Mouse (Mus musculus): ENCODE results near the gene Cdkal1.
A peak's percentile ranks its signal among the peaks of the same experiment; 100 is the strongest.

Gene Cdkal1

DNA sequence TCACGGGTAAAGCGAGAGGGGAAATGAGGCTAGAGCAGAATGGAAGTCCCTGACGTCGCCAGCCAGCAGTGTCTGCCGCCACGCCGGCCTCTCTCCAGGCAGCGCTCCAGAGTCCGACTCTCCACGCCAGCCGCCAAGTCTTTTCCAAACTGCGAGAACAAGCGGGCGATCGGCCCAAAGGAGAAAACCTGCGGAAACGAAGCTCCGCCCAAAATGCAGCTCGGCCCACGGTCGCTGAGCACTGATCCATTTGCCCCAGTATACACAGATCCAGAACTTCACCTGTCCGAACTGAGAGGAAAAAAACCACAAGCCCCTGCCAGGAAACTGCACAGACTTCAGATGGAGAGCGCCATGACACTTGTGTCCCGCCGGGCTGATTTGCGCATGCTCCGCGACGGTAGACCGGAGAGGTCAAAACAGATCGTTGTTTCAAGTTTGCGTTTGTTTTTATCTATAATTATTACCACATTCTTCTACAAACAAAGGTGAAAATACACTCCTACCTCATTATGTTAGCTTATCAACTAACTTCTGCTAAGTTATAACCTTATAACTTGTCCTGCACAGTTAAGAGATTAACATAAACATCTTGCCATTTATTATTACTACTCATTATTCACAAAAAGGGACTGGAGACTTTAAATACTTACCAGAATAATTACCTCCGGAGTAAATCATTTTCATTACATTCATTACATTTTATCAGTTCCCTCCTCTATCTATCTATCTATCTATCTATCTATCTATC lies at the start of gene Cdkal1:
Gene Cdkal1 (minus strand): TSS at position 394 of the 751 bp plus-strand sequence.
- DNase-seq = peak; percentile 90

DNA sequence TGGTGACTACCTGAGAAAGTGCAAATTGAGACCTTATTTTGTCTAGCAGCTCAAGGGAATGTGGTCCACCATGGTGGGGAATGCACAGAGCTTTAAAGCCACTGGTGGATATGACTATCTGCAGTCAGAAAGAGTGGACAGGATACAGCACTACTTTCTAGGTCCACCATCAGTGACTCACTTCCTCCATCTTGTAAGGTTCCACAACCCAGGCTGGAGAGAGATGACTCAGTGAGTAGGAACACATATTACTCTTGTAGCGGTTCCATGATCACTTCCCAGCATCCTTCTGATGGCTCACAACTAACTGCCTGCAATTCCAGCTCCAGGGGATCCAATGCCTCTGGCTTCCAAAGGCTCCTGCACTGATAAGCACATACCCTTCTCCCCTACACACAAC lies 47.9 kb upstream of the Cdkal1 start:
- no peak for DNase-seq

DNA sequence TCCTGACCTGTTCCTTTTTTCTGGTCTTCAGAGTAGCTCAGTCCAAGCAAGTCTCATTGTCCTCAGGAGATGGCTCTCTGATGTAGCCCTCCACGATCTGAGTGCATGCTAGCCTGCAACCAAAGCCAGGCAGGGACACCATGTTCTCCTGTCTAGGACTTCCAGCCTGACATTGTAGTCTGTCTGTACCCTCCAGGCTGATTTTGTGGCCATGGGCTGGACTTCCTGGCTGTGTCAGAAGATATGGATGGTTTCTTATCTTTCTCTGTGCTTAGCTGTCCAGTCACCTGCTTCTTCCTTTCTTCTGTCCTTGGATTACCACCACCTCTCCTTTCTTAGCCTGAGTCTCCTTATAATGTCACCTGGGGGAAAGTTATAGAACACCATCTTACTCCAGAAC lies 47.2 kb upstream of the Cdkal1 start:
- no peak for DNase-seq

- DNase-seq = no peak
Measured at GRCm38 (mm10) chr13:29901641-29902040, 46.2 kb upstream of the Cdkal1 start.

DNA sequence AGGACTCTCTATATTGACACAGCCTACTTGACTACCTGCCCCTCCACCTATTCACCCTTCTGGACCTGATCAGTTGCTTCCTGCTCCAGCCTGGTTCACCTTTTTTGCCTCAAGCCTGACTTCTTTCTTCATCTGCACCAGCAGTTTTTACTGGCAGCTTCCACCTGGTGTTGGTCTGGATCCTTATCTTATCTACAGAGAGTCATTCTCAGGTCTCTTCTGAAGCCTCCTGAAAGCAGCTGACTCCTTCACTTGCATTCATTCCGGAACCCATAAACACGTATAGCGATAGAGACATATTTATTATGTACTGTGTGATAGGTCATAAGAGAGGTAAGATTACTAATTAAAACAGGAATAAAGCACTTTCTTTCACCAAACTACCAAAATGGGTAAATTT lies 11.3 kb upstream of the Cdkal1 start:
- DNase-seq = no peak

DNA sequence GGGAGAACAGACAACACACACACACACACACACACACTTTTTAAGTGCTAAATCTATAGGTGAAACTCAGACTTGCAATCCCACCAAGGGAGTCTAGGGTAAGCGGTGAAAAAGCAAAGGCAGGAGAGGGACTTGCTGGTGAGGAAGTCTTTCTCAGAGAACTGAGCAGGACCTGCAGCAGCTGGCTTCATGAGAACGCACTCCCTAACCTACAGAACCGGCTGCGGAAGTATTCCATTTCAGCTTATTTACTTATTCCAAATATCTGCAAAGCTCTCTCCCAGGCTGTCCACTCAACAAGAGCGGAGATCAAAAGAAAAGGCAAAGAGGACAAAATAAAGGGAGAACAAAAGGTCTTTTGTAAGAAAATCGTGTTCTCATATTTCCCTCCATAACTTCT lies 8.9 kb upstream of the Cdkal1 start:
- no peak for DNase-seq

- DNase-seq = no peak
Measured at GRCm38 (mm10) chr13:29860087-29860486, 4.6 kb upstream of the Cdkal1 start.

DNA sequence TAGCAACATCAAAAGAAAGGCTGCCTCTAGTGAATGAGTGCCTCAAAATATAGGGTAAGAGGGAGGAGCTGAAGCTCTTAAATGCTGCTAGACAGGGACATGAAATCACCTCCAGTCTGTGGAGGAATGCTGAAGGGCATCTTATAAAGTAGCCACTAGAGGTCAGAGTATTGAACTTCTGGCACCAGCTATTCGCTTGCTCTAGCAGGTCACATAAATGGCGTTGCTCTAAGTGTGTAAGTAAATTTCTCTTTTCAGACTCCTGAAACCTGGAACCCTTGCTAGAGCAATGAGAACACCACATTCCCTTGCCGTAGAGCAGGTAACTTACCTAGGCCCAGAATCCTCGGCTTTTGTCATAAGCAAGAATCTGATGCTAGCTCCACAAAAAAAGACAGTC lies 2.0 kb upstream of the Cdkal1 start:
- peak; percentile 28 for DNase-seq

- no peak for DNase-seq
Measured at GRCm38 (mm10) chr13:29854876-29855275, 598 bp downstream of the Cdkal1 start.

DNA sequence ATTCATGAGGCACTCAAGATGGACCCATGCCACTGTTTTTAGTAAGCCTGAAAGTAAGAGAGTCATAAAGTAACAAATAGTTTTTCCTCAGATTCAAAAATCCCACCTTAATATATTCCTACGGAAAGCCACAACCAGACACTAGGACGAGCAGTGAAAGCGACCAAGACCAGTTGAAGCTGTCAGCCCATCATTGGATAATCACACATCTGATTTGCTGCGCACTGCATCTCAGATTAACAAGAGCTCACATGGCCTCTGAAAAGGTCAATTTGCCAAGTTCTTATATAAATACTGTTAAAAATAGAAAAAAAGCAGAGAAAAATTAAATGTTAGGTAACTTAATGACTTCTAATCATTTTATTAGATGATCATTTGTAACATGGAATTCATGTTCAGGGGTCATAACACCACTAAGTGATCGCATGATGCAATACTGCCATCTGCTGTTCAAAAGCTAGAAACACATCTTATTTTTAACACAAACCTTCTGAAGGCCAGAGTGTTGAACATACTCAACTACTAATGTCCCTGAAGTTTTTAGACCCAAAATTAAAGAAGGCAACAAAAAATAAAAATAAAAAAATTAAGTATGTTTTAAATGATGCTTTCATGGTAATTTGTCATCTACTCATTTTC lies 16.9 kb downstream of the Cdkal1 start:
- DNase-seq = no peak

- peak; percentile 68 for DNase-seq
Measured at GRCm38 (mm10) chr13:29835170-29835569, 20.3 kb downstream of the Cdkal1 start.

DNA sequence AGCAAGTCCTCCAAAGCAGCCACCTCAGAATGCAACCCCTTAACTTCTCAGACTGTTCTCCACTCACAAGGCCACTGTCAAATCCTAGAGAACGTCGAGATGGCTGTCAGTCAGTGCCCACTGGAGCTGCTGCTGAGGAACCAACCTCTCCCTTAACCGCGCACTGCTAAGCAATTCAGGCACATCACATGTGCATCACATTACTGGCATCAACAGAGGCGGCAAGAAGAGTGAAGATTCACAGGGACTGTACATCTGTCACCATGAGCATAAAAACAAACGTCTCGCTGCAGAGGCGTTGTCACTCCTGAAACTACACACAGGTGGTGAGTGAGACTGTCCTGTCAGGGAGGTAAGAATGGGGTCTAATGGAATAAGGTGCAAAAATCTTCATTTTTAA lies 21.7 kb downstream of the Cdkal1 start:
- no peak for DNase-seq

DNA sequence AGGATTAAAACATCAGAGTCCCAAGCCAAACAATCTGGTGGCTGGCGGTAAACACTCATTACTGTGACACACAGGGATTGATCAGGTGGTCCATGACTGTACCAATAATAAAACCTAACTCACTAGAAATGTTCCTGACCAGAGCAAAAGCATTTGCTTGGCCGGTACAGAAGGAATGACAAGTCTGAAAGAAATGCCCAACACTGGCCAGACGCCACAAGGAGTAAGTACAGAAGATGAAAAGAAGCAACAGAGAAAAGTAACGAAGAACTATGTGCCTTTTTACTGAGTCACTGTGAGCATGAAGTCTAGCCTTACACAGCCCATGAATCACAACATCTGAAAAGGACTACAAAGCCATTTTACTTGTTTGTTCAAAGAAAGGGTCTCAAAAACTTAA lies 24.3 kb downstream of the Cdkal1 start:
- no peak for DNase-seq

DNA sequence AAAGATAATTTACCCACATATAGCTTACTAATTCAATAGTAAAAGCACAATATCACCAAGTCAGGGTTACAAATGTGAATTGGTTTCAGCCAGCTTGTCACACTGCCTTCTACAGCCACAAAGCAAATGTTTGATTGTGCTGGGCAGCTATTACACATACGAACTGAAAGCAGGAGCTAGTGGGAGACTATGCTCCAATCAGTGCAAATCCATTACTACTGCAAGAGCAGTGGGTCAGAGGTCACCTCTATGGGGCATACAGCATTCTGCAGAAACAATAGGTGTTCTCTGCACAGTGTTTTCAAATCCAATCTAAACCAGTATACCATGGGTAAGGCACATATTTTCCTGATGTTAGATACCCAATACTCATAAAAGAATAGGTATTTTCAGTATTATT lies 27.4 kb downstream of the Cdkal1 start:
- DNase-seq = no peak

- DNase-seq = no peak
Measured at GRCm38 (mm10) chr13:29826469-29826868, 29.0 kb downstream of the Cdkal1 start.

DNA sequence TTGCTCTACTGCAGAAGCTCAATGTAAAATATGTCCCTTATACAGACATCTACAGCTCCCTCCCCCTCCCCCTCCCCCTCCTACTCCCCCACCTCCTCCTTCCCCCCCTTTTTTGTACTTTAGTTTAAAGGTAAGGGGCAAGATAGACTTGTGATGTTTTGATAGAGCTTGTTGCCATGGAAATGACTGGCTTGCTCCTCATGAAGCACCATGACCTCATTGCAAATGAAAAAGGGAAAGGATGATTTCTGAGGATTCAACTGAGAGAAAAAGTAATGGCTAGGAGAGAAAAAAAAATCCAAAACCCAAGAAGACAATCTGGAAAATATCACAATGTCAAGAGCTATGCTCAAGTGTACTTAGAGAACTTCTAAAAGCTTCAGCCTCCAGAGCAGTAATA lies 29.4 kb downstream of the Cdkal1 start:
- DNase-seq = no peak

DNA sequence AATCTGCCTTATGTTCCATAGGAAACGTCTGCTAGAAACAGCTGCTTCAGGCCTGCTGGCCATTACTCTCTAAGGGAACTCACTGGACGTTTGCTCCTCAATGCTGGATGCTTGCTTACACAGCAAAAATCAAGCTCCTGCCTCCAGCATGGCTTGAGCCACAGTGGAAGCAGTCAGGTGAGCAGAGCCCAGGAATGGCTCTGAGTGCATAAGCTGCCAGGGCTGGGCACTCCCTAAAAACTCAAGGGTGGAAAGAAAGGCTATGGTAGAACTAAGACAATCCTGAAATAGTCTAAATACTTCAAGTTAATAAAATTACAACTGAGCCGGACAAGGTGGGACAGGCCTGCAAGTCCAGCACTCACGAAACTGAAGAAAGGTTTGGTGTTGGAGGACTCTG lies 30.7 kb downstream of the Cdkal1 start:
- no peak for DNase-seq

GRCm38 (mm10) chr13:29824326-29824725 lies 31.1 kb downstream of the Cdkal1 start:
- DNase-seq = no peak

GRCm38 (mm10) chr13:29823906-29824305 lies 31.6 kb downstream of the Cdkal1 start:
- no peak for DNase-seq

DNA sequence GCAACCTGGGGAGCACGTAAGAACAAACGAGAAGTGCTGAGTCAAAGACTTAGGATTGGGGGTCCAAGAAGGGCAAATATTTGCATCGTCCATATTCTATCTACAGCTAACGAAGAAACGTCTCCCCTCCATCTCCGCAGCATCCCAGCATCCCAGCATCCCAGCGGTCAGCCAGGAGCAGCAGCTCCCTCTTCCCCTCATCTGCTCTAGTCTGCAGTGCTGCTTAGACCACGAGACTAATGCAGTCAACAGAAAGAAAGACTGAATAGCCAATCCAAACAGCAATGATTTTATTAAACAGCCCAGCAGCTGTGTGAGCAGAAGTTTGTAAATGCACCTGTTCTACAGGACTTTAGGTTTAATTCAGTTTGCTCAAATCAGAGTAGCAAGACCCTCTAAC lies 32.0 kb downstream of the Cdkal1 start:
- DNase-seq = no peak

GRCm38 (mm10) chr13:29819910-29820583 lies 35.4 kb downstream of the Cdkal1 start:
- no peak for DNase-seq

GRCm38 (mm10) chr13:29819147-29819546 lies 36.3 kb downstream of the Cdkal1 start:
- DNase-seq = no peak

- DNase-seq = no peak
Measured at GRCm38 (mm10) chr13:29818314-29818713, 37.2 kb downstream of the Cdkal1 start.

GRCm38 (mm10) chr13:29810780-29811179 lies 44.7 kb downstream of the Cdkal1 start:
- no peak for DNase-seq
